Mouse (Mus musculus) hematopoietic stem cell, adult 5-6 weeks (primary cell): ENCODE results near the gene Setd1a. TPM values are rescaled to one million over a fixed set of nuclear protein-coding genes. Genes with fewer than 3 reads are reported as not detected.
A peak's percentile ranks its signal among the peaks of the same experiment; 100 is the strongest.
"Not testable (repeated sequence)": the region's sequence is repeated elsewhere in the genome, so short reads cannot be mapped to it uniquely, and the experiment has no call there.

Experiments used
- ATAC-seq, 2 experiments: fragments of 125-278 bp in 1 of 2; replicated peaks in 1 of 2; 2 replicates each; pipeline ENCODE4 v1.8.0; 2016 to 2017; ENCODE audit warnings: inconsistent platforms in 2 of 2, mild to moderate bottlenecking in 2 of 2, moderate number of reproducible peaks in 2 of 2, low read depth in 1 of 2, moderate TSS enrichment in 1 of 2; ENCODE audit not compliant: low FRiP score in 2 of 2, poor library complexity in 2 of 2, severe bottlenecking in 2 of 2, insufficient read depth in 1 of 2, low TSS enrichment in 1 of 2
- total RNA-seq: library from RNA; stranded (forward); fragments of 172-1452, 232-1000 nt; gene quantifications from 2 replicates; pipeline ENCODE4 v1.2.3, GENCODE M21; 2017

Setd1a gene
- total RNA-seq = 12.4 and 15.2 TPM in 2 replicates

DNA sequence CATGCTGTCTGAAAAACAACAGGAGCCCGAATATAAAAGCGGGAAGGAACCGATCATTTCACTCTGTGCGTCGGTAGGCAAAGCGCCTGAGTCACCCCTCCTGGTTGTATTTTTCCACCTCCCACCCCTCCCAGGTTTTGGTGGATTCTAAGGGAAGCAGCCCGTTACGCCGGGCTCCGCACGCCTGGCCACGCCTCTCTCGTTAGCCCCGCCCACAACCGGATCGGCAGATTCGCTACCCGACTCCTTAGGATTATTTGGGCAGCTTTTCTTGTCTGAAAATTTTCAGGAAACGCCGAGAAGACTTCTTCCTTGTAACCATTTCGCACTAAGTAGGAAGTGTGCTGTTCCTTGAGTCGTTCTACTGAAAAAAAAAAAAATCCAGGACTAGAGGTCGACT lies at the start of gene Setd1a:
Gene Setd1a (plus strand): TSS at position 245 of the 400 bp plus-strand sequence.
- peak; percentile 61 to 63 for ATAC-seq

DNA sequence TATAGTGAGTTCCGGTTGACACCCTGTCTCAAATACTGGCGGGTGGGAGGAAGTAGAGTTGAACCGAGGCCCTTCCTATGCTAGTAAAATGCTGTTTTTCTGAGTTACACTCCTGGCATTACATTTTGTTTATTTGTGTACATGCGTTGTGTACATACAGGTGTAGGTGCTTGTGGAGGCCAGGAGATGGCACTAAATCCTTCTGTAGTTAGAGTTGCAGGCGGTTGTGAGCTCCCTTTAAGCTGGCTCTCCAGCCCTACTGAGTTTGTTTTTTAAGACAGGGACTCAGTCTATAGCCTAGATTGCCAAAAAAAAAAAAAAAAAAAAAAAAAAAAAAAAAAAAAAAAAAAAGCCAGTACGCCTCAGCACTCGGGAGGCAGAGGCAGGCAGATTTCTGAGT lies 48.6 kb upstream of the Setd1a start:
- ATAC-seq = no peak

DNA sequence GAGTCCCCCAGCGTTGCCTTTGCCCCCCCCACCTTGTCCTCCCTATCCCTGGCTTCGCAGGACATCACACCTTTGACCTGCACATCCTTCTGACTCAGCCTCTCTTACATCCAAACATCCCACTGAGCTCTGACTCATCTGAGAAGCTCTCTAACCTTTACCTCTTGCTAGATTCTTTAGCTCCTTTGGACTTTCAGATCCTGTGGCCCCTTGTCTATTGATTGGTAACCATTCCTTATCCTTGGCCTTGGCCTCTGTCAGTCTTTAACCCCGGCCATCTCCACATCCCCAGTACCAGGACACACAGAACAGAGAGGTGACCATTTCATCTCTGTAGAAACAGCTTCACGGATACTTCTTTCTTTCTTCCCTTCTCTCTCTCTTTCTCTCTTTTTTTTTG lies 46.3 kb upstream of the Setd1a start:
- no peak for ATAC-seq

DNA sequence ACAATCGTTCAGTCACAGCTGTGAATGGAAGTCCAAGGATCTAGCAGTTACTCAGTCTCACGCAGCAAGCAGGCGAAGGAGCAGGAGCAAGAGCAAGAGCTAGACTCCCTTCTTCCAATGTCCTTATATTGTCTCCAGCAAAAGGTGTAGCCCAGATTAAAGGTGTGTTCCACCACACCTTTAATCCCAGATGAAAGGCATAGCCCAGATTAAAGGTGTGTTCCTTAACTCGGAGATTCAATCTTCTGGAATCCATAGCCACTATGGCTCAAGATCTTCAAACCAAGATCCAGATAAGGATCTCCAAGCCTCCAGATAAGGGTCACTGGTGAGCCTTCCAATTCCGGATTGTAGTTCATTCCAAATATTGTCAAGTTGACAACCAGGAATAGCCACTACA lies 44.4 kb upstream of the Setd1a start, which contains the start of gene Ctf2:
Gene Ctf2 (minus strand): TSS at position 101 of the 400 bp plus-strand sequence.
- not testable (repeated sequence) for ATAC-seq

DNA sequence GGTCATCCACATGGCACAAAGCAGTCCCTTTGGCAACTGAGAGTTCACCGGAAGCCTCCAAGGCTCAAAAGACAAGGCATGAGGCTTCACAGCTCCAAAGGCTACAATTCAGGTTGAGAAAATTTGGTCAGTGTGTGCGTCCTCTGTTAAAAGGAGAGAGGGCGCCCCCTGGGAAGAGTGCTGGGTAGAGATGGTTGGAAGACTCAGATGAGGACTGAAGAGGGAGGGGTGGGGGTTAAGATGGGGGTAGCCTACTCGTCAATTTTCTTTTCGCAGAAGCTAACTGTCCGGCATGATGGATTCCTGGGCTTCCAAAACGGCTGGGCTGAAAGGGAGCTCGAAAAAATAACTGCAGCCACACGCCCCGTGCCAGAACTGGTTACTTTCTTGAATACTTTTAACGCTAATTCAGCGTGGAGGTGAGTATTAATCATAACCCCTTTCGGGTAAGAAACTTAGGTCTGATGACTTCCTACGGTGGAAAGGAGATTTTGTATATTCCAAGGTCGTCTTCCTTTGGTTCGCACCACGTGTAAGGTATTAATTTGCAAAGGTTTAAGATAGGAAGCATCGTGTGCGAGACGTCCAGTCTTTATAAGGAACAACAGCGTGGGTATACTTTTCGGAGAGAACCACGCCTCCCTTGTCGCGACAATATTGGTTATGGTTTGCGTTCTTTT lies 32.0 kb upstream of the Setd1a start, which contains the start of gene Fbxl19:
Gene Fbxl19 (plus strand): TSS at position 178 of the 680 bp plus-strand sequence.
- ATAC-seq = 0 out of 4 replicates have a peak, but pooled peaks have one; percentile 14 to 26

DNA sequence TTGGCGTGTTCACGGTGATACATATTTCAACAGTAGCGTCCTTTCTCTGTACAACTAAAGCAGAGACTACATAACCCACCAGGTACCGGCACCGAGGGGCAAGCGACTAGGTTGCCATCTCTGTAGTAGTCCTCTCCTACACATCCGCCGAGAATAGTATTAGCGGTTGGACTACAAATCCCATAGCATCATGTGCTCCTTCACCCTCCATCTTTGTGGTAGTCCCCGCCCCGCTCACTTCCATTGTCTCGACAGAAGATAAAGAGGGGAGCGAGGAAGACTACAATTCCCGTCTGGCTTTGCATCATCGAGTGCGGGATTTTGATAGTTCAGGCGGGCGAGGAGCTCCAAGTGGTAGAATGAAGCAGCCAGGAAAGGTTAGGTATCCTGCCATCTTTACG lies 31.2 kb upstream of the Setd1a start:
- peak; percentile 82 to 84 for ATAC-seq

DNA sequence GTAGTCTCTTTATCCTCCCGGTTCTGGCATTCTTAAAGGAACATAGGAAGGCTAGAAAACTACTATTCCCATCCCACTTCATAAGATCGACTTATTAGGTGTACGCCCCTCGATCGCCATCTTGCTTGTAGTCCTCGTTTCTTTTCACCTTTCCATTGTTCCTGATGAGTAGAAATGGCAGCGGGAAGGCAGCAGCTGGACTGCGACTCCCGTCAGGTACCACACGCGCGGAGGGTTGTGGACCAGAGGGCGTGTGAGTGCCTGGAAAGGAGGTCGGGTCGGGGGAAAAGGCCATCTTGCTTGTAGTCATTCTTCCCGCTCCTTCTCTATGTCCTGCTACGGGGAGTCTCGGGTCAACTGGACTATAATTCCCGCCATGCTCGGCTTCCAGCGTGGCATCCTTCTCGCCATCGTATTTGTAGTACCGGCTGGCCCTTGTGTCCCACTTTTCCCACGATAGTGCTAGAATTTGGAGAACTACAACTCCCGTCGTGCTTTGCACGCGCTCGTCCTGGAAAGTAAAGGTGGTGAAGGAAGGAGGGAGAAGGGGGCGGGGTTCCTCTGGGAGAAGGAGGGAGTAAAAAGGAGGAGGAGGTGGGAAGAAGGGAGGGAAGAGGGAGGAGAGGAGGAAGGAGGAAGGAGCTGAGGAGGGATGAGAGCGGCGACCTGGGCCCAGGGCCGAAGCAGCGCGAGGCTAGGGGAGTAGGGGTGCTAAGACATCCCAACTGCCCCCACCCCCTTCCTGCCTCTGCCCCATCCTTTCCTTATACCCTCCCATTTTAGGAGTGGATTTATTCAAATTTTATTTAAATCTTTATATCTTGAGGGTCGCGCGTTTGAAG lies 30.6 kb upstream of the Setd1a start:
- ATAC-seq = peak; percentile 75 to 80

DNA sequence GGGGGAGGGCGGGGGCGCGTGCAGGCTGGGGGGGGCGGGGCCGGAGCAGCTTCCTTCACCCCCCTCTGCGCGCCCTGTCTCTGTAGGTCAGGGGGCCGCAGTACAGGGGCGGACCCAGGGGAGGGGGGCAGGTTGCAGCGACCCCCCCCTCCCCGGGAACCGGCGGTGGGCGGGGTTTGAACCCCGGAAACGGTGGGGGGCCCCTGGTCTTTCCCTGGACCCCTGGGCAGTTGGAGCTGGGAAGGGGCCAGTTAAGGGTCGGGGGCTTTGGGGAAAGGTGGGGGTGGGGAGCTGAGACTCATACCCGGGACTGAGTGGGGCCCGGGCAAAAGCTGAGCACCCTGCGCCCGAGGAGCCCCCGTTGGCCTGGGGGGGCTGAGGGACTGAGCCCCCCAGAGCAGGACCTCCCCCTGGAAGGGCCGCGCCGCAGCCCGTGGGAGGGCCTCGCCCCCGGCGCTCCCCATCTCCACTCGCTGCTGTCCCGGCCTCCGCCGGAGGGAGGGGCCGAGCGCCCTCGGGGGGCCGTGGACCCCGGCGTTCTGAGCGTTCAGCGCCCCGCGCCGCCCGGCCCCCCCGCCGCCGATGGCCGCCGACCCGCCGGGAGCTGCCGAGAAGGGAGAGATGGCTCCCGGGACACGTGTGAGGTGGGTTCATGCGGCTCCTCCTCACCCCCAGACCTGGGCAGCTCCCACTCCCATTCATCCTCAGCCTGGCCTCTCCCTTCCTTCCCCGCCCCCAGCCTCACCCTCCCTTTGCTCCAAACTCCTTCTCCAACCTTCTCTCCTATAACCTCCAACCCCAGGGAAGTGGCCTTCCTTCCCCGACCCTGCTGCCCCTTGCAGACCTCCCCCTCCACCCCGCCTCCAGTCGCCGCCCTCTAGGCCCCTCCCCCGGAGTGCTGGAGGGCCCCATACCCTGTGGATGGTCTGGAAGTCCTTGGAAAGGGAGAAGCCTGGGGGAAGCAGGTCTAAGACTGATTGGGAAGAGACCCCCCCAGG lies 29.7 kb upstream of the Setd1a start:
- no peak for ATAC-seq

DNA sequence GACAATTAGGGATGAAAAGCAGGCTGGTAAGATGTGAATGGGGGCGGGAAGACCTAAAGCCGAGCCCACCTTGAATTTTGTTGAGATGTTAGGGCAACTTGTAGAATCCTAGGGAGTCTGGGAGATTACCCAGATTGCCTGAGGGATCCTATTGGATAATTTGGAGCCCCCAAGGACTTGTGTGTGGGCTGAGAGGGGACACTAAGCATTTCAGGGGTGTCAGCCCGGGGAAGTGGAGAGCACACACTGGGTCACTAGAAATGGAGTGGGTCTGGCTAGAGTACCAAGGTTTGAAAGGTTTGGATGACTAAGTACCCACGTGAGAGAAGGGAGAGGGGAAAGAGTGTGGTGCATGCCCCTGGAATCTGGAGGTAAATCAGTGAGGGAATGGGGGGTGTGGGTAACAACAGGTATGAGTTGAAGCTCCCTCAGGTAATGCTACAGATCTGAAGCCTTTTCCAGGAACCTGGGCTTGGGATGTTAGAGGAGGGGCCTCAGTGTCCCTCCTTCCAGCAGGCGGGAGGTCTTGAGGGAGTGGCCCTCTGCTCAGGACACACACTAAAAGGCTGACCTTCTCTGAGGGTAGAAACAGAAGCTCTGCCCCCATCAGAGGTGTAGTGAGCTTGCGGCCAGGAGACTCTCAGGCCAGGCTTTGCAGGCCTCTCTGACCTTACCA lies 28.8 kb upstream of the Setd1a start:
- ATAC-seq = no peak

DNA sequence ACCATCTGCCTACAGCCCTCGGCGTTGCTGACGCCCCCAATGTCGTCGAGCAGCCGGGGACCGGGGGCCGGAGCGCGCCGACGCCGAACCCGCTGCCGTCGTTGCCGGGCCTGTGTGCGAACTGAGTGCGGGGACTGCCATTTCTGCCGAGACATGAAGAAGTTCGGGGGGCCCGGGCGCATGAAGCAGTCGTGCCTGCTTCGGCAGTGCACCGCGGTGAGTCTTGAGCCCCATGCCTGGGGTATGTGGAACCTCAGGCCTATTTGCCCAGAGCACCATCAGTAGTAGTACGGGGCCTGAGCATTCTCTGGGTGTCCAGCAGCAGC lies 28.3 kb upstream of the Setd1a start:
- ATAC-seq = no peak

DNA sequence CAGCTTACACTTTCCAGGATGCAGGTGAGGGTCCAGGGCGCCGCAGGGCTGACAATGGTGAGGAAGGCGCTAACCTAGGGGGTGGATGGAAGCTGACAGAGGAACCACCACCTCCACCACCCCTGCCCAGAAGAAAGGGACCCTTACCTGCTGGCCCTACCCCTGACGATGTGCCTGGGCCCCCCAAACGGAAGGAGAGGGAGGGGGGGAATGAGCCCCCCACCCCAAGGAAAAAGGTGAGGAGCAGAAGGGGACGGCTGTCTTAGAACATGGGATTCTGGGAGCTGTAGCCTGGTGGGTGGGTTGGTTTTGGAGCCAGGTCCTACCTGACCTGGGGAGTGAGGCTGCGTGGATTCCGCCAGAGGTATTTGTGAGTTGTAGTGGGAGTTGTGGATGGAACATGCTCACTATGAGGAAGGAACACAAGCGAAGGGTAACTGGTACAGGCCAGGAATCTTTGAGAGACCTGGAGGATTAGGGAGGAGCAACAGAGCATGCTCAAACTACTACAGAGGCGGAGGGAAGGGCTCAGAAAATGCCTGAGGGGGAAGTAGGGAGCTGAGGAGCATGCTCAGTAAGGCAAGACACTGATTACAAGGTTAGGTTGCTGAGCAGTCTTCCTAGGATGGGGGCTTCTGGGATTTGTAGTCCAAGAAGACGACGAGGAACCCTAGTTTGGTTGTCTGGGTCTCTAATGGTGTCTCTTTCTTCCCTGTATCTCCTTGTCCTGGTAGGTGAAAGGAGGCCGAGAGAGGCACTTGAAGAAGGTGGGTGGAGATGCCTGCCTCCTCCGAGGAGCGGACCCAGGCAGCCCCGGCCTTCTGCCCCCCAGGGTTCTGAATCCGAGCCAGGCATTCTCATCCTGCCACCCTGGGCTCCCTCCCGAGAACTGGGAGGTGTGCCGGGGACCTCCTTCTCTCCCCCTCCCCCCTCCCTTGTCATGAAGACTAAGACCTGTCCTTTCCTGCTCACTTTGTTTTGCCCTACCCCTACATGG lies 26.0 kb upstream of the Setd1a start:
- ATAC-seq = no peak

DNA sequence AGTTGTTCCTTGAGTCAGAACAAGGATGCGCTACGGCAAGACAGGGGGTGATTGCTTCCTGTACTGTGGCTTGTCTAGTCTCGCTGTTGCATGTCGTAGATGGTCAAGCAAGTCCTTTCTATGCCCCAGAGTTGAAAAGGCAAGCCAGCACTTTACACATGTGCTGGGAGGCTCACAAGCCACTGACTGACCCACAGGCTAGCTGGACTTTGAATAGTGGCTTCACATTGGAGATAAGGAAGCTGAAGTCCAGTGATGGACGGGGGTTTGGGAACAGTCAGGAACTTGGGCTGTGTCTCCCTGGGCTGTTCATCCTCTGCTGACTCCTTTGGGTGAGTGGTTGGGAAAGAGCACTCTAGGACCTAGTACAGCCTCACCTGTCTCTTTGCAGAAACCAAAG lies 24.9 kb upstream of the Setd1a start:
- no peak for ATAC-seq

DNA sequence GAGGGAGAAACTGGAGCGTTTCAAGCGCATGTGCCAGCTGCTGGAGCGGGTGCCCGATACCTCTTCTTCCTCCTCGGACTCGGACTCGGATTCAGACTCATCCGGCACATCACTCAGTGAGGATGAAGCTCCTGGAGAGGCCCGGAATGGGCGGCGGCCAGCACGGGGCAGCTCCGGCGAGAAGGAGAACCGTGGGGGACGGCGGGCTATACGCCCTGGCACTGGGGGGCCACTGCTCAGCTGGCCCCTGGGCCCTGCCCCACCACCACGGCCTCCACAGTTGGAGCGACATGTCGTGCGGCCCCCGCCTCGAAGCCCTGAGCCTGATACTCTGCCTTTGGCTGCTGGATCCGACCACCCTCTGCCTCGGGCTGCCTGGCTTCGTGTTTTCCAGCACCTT lies 24.4 kb upstream of the Setd1a start:
- ATAC-seq = no peak

DNA sequence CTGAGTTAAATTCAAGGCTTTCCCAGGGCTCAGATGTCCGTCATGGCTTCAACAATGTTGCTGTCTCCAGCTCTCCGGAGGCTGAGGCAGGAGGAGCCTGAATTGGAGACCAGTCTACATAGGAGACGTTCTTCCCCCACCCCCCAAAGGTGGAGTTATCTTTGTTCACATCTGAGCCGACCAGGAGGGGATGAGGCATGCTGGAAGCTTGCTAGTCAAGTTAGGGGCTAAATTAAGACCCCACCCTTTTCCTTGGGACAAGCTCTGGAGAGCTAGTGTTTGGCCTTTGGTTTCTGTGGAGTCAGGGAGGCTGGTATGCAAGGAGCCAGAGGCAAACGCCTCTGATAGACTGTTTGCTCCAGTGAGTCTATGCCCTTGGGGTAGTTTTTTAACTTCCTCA lies 23.3 kb upstream of the Setd1a start:
- no peak for ATAC-seq

DNA sequence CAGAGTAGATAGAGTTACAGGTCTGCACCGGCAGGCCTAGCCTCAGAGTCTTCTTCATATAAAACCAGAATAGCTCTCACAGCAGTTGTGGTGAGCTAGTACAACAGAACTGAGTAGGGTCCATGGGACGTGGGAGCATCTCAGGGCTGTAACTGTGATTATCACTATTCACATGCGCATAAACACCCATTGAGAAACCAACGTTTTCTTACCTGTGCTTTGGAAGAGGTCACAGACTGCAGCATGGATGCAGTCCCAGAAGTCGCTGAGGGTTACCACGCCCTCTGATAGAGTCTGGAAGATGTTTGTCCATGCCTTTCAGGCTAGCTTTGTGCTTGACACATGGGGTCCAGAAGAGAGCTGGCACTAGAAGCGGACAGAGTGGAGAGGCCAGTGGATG lies 22.7 kb upstream of the Setd1a start:
- no peak for ATAC-seq

DNA sequence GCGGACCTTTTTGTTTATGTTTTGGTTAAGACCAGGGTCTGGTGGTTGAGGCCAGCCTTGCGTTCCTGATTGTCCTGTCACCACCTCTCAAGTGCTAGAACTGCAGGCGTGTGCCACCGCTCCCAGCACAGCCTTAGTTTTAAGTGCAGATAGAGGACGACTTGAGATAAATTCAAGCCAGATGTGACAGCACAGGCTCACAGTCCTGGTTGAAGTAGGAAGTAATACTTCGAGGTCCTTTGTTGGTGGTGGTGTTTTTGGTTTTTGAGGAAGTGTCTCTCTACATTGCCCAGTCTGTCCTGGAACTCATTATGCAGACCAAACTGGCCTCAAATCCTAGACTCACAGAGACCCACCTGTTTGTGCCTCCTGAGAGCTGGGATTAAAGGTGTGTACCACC lies 16.8 kb upstream of the Setd1a start:
- ATAC-seq = peak; percentile 51 to 53; a peak in 1 of 4 replicates
